Mouse (Mus musculus): ENCODE data around the gene Zfand3. TPM values are rescaled to one million over a fixed set of nuclear protein-coding genes. Genes with fewer than 3 reads are reported as not detected.

Zfand3 gene
- polyA plus RNA-seq, 1 experiment: not detected

DNA sequence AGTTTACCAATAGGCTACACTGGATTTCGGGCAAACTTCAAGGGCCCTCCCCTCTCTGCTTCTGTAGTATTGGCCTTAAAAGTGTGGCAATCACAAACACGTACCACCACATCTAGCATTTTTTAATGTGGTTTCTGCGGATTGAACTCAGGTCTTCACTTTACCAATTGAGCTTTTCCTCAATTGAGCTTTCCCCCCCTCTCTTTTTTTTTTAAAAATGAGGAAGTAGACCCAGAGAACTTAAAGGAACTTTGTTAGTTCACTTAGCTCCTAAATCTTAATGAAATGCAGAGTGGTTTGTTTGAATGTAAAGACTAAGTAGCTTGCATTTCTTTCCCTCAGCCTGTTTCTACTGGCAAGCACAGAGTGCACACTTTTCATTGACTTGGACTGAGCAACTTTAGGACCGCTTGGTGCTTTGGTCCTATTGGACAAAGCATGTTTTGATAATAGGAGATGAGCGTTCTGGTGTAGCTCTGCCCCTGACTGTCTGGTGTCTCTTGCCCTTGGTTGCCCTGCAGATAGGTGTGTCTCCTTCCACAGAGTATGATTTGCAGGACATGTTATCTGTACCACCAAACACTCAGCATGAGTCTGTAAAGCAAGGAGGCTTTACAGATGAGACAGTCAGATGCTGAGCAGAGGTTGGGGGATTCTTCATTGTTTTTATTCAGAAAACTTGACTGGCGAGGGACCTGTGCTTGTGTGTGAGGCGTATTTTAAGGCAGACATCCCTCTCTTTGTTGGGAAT, 108.2 kb downstream of the Zfand3 start:
- no peak overlapping the region for H3K27ac ChIP-seq (ENCODE audit: insufficient read depth, low read depth, low read length)
- WGBS: 84% methylated on average over 7 of the region's 7 CpGs
- H3K4me3 ChIP-seq (ENCODE audit: insufficient read depth, low read depth, low read length): no peak overlapping the region
- no peak for TF ChIP-seq POLR2A (IDR thresholded peaks at IDR 0.05; ENCODE audit: insufficient read depth, low read depth, low read length)
- no peak for TF ChIP-seq CTCF (IDR thresholded peaks at IDR 0.05; ENCODE audit: insufficient read depth, low read depth, low read length)
- peaks cover 17% of the 10 kb centered on the region; the same call in 1 of the 2 replicates for H3K4me1 ChIP-seq (ENCODE audit: control insufficient read depth, insufficient read depth, low read length)

DNA sequence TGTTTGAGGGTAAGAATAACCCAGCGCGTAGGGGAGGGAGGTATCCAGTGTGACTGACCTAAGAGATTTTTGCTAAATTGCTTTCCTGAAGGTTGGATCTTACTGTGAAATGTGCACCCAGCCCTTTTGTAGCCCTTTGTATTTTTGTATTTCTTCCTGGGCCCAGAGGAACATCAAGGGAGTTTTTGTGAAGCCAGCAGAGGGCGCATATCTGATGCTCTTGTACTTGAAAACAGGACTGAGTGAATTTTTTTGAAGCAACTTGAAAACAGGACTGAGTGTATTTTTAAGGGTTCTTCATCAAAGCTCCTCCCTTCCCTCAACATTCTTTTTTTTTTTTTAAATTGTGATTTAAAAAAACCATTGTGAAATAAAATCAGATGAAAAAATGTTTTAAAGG, 110.2 kb downstream of the Zfand3 start:
- TF ChIP-seq CTCF (IDR thresholded peaks at IDR 0.05; ENCODE audit: insufficient read depth, low read depth, low read length) (no peak), POLR2A (IDR thresholded peaks at IDR 0.05; ENCODE audit: insufficient read depth, low read depth, low read length) (no peak)
- Histone ChIP-seq H3K4me3 (ENCODE audit: insufficient read depth, low read depth, low read length) (no peak overlapping the region), H3K4me1 (ENCODE audit: control insufficient read depth, insufficient read depth, low read length) (peaks cover 17% of the 10 kb centered on the region; the same call in 1 of the 2 replicates), H3K27ac (ENCODE audit: insufficient read depth, low read depth, low read length) (no peak overlapping the region)
- 89% methylated on average over 3 of the region's 3 CpGs for WGBS

DNA sequence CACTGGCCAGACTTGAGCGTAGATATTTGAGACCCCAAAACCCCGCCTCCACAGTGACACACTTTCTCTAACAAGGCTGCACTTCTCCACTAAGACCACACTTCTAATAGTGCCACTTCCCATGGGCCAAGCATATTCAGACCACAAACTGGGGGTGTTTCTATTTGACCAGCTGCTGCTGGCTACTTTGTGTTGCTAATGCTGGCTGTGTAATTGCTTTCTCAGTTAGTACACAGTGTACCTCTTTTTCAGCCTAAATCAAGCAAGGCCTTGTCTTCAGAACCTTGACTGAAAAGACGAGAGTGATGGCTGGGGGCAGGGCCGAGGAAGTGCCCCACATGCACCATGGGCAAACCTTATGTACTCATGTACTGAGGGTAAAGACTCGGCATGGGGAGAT, 111.7 kb downstream of the Zfand3 start:
- 59% methylated on average over 5 of the region's 5 CpGs for WGBS
- Histone ChIP-seq H3K4me3 (ENCODE audit: insufficient read depth, low read depth, low read length) (no peak overlapping the region), H3K27ac (ENCODE audit: insufficient read depth, low read depth, low read length) (peak overlapping the region; percentile 58; the same call in 1 of the 2 replicates), H3K4me1 (ENCODE audit: control insufficient read depth, insufficient read depth, low read length) (peaks cover 17% of the 10 kb centered on the region; the same call in 1 of the 2 replicates)
- TF ChIP-seq CTCF (IDR thresholded peaks at IDR 0.05; ENCODE audit: insufficient read depth, low read depth, low read length) (no peak), POLR2A (IDR thresholded peaks at IDR 0.05; ENCODE audit: insufficient read depth, low read depth, low read length) (no peak)

DNA sequence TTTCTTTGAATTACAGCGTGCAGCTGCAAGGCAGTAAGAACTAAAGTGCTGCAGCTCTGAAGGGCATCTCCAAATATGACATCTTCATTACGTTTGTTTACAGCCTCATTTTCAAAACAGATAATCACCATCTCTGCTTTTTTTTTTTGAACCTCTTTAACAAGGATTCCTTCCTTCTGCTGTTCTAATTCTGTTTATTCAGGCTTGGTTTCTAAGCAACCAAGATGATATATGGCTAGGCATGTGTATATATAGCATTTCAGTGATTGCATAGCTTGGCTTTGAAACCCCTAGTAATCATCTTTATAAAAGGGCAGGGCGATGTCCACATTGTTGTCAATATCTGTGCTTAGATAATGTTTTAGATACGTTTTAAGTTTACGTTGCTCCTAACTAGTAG, 113.5 kb downstream of the Zfand3 start:
- Histone ChIP-seq H3K27ac (ENCODE audit: insufficient read depth, low read depth, low read length) (no peak overlapping the region), H3K4me3 (ENCODE audit: insufficient read depth, low read depth, low read length) (no peak overlapping the region), H3K4me1 (ENCODE audit: control insufficient read depth, insufficient read depth, low read length) (peaks cover 12% of the 10 kb centered on the region; the same call in 1 of the 2 replicates)
- 41% methylated on average over 5 of the region's 5 CpGs for WGBS
- TF ChIP-seq CTCF (IDR thresholded peaks at IDR 0.05; ENCODE audit: insufficient read depth, low read depth, low read length): no peak
- TF ChIP-seq POLR2A (IDR thresholded peaks at IDR 0.05; ENCODE audit: insufficient read depth, low read depth, low read length): no peak

DNA sequence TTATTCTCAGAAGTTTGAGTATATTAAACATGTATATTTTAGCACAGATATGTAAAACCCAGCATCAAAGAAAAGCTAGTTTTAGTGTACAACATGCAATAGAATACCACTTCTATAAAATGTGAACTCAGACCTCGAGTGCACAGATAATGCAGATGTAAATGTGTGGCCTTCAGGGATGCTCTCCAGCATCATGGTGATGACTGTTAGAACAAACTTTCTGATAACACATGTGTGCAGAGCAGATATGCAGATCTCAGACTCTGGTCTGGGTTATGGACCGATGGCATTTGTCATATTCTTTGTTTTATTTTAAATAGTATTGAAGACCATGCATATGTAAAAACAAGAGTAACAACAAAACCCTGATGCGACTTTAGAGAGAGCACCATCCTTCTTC, 117.7 kb downstream of the Zfand3 start:
- TF ChIP-seq CTCF (IDR thresholded peaks at IDR 0.05; ENCODE audit: insufficient read depth, low read depth, low read length): no peak
- TF ChIP-seq POLR2A (IDR thresholded peaks at IDR 0.05; ENCODE audit: insufficient read depth, low read depth, low read length): no peak
- WGBS: 93% methylated on average over 3 of the region's 3 CpGs
- no peak overlapping the region for H3K4me3 ChIP-seq (ENCODE audit: insufficient read depth, low read depth, low read length)
- H3K27ac ChIP-seq (ENCODE audit: insufficient read depth, low read depth, low read length): no peak overlapping the region
- H3K4me1 ChIP-seq (ENCODE audit: control insufficient read depth, insufficient read depth, low read length): no peaks in the 10 kb centered on the region

DNA sequence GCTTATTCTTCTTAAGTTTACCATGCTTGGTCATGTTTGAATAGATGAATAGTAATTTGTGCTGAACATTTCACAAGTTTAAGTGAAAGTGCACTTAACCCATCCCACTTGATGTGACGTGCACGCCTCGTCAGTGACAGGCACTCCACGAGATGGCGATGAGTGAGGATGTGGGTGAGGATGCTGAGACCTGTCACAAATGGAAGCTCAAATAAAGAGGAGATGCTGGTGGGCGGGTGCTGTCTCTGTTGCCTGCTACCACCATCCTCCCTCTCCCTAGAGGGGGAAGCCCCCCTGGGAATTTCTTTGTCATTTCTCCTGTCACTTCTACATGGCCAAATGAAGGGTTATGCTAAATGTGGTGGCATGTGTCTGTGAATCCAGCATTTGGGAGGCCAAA, 123.9 kb downstream of the Zfand3 start:
- TF ChIP-seq CTCF (IDR thresholded peaks at IDR 0.05; ENCODE audit: insufficient read depth, low read depth, low read length): no peak
- TF ChIP-seq POLR2A (IDR thresholded peaks at IDR 0.05; ENCODE audit: insufficient read depth, low read depth, low read length): no peak
- Histone ChIP-seq H3K4me3 (ENCODE audit: insufficient read depth, low read depth, low read length) (no peak overlapping the region), H3K27ac (ENCODE audit: insufficient read depth, low read depth, low read length) (no peak overlapping the region), H3K4me1 (ENCODE audit: control insufficient read depth, insufficient read depth, low read length) (peaks cover 9% of the 10 kb centered on the region)
- 63% methylated on average over 6 of the region's 6 CpGs for WGBS

DNA sequence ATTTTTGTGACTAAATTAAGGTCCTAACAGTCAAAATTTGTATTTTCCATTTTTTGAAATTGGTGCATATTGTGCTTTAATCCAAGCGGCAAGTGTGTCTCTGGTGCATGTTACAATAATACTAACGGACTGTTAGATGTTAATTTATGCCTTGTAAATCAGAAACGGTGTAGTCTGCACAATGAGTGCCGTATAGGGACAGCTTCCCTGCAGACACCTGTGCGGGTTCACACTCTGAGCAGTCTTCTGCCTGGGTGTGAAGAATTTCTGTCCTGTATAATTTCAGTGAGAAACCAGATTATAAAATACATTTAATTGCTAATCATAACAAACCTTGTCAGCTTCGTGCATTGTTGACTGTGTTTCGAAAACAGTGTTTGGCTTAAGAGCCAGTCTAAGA, 124.7 kb downstream of the Zfand3 start:
- 66% methylated on average over 7 of the region's 7 CpGs for WGBS
- TF ChIP-seq CTCF (IDR thresholded peaks at IDR 0.05; ENCODE audit: insufficient read depth, low read depth, low read length) (no peak), POLR2A (IDR thresholded peaks at IDR 0.05; ENCODE audit: insufficient read depth, low read depth, low read length) (no peak)
- Histone ChIP-seq H3K4me1 (ENCODE audit: control insufficient read depth, insufficient read depth, low read length) (peaks cover 9% of the 10 kb centered on the region), H3K27ac (ENCODE audit: insufficient read depth, low read depth, low read length) (no peak overlapping the region), H3K4me3 (ENCODE audit: insufficient read depth, low read depth, low read length) (no peak overlapping the region)

DNA sequence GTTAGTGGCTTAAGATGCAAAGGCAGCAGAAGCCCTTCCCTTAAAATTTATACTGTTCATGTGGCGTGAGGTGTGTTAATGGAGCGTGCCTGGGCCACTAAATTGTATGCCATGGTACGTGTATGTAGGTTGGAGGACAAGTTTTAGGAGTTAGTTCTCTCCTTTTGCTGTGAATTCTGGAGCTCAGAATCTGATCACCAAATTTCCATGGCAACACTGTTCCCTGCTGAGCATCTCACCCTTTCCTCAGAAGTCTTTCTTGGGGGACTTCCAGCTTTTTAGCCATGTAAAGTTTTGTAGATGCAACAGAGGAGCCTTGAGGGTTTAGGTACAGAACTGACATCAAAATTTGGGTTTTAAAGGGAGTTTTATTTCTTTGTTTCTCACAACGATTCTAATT, 125.8 kb downstream of the Zfand3 start:
- WGBS: 52% methylated on average over 4 of the region's 4 CpGs
- H3K4me3 ChIP-seq (ENCODE audit: insufficient read depth, low read depth, low read length): no peak overlapping the region
- TF ChIP-seq CTCF (IDR thresholded peaks at IDR 0.05; ENCODE audit: insufficient read depth, low read depth, low read length): no peak
- TF ChIP-seq POLR2A (IDR thresholded peaks at IDR 0.05; ENCODE audit: insufficient read depth, low read depth, low read length): no peak
- no peak overlapping the region for H3K27ac ChIP-seq (ENCODE audit: insufficient read depth, low read depth, low read length)
- peaks cover 11% of the 10 kb centered on the region for H3K4me1 ChIP-seq (ENCODE audit: control insufficient read depth, insufficient read depth, low read length)

DNA sequence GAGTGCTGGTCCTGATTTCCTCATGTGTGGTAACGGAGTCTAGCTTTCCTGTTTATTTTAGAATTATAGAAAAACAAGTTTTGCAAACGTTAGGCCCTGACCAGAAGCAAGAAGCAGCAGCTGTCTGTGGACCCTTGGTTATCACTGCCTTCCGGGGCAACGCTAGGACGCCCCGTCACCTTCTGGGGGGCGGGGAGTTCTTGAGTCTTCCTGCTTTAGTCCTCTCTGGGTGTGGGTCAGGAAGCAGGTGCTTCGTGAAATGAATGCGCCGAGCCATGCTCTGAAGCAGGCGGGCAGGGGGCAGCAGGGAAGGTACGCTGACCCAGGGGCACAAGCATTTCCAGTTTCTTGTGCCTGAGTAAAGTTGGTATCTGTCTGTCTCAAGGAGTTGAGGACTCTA, 129.1 kb downstream of the Zfand3 start:
- TF ChIP-seq CTCF (IDR thresholded peaks at IDR 0.05; ENCODE audit: insufficient read depth, low read depth, low read length) (no peak), POLR2A (IDR thresholded peaks at IDR 0.05; ENCODE audit: insufficient read depth, low read depth, low read length) (no peak)
- H3K4me1 ChIP-seq (ENCODE audit: control insufficient read depth, insufficient read depth, low read length): peaks cover 10% of the 10 kb centered on the region
- H3K4me3 ChIP-seq (ENCODE audit: insufficient read depth, low read depth, low read length): no peak overlapping the region
- 92% methylated on average over 12 of the region's 12 CpGs for WGBS
- no peak overlapping the region for H3K27ac ChIP-seq (ENCODE audit: insufficient read depth, low read depth, low read length)

Measured in olfactory bulb, adult 2 months (tissue).